Mouse (Mus musculus): Measurements from ENCODE around the gene Syngr2. TPM values are rescaled to one million over a fixed set of nuclear protein-coding genes. Genes with fewer than 3 reads are reported as not detected.
A peak's percentile ranks its signal among the peaks of the same experiment; 100 is the strongest.

The Syngr2 gene
- 30.4 and 32.9 TPM in 2 replicates for polyA plus RNA-seq (2014; fragmentation: Nextera tagmentation; extraction: Ambion mirVana)

DNA sequence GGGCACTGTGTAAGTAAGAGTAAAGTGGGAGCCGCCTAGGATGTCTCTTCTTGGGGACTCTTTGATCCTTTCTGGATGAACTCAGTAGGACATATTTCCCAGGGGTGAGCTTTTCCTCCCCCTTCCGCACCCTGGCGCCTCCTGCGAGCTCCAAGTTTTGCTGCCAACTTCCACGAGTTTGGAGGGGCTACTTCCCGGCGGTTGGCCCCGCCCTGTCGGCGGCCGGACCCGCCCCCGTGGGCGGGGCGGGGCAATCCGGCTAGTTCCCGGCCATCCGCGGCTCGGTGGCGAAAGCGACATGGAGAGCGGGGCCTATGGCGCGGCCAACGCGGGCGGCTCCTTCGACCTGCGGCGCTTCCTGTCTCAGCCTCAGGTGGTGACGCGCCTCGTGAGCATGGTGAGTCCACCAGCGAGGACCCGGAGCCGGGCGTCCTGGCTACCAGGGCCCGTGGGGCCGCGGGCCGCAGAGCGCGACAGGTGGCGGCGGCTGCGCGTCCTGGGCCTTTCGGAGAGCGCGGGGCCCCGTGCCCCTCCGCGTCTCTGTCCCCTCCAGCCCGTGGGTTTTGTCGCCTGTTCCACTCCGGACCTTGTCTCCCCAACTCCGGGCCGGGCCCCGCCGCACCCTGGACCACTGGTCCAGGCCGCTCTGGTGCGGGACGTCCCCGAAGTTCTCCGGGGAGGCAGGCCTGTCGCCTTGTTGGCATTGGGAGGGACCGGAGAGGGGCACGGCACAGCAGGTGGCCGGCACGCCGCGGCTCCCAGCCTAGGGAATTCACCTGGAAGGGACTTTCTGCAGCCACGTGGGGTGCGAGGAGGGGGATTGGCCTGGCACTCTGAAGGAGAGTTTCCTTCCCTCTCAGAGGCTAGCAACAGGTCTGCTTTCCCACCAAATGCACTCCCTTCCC, at the start of gene Syngr2, which contains the start of gene Gm20708:
Gene Syngr2 (plus strand): TSS at position 262 of the 905 bp plus-strand sequence.
Gene Gm20708 (plus strand): TSS at position 262 of the 905 bp plus-strand sequence.
- peak within 1 kb of the TSS; percentile 100 for H3K4me2 ChIP-seq (ENCODE audit: low read depth, low read length)
- ATAC-seq (replicated peaks; ENCODE audit: insufficient number of reproducible peaks, low FRiP score, low TSS enrichment, low read depth) (peak; percentile 25; the same call in 1 of the 2 replicates), DNase-seq (ENCODE audit: low spot score) (peak; percentile 84)
- no peaks in the 10 kb centered on the region for H3K27me3 ChIP-seq (ENCODE audit: control insufficient read depth, insufficient read depth, low read length)
- no peaks in the 10 kb centered on the region for H3K9me3 ChIP-seq (replicated peaks; ENCODE audit: control insufficient read depth, low read length)
- H3K27ac ChIP-seq (replicated peaks; ENCODE audit: low read depth, low read length) = no peak within 1 kb of the TSS
- H3K36me3 ChIP-seq (replicated peaks; ENCODE audit: control insufficient read depth, insufficient read depth, low read depth, low read length) = peaks cover 7% of the 10 kb centered on the region
- peak within 1 kb of the TSS; percentile 74 for H3K4me3 ChIP-seq (ENCODE audit: low read depth, low read length)
- H3K4me1 ChIP-seq (ENCODE audit: control insufficient read depth, insufficient read depth, low read length) = no peaks in the 10 kb centered on the region; the same call in 1 of the 2 replicates
- WGBS = under 1% methylated on average over 68 of the region's 75 CpGs
- peak within 1 kb of the TSS; percentile 60 for H3K9ac ChIP-seq (replicated peaks; ENCODE audit: low read length)

- 94% methylated on average over 26 of the region's 26 CpGs for WGBS
- Histone ChIP-seq H3K36me3 (replicated peaks; ENCODE audit: control insufficient read depth, insufficient read depth, low read depth, low read length) (peaks cover 24% of the 10 kb centered on the region), H3K4me1 (ENCODE audit: control insufficient read depth, insufficient read depth, low read length) (no peaks in the 10 kb centered on the region), H3K27ac (replicated peaks; ENCODE audit: low read depth, low read length) (no peak overlapping the region), H3K9me3 (replicated peaks; ENCODE audit: control insufficient read depth, low read length) (no peaks in the 10 kb centered on the region), H3K9ac (replicated peaks; ENCODE audit: low read length) (no peak overlapping the region), H3K27me3 (ENCODE audit: control insufficient read depth, insufficient read depth, low read length) (no peaks in the 10 kb centered on the region), H3K4me2 (ENCODE audit: low read depth, low read length) (no peak overlapping the region), H3K4me3 (ENCODE audit: low read depth, low read length) (no peak overlapping the region)
- DNase-seq (ENCODE audit: low spot score) (no peak), ATAC-seq (replicated peaks; ENCODE audit: insufficient number of reproducible peaks, low FRiP score, low TSS enrichment, low read depth) (no peak)
These were observed 48.9 kb upstream of the Syngr2 start for GRCm38 (mm10) chr11:117760374-117761119.

DNA sequence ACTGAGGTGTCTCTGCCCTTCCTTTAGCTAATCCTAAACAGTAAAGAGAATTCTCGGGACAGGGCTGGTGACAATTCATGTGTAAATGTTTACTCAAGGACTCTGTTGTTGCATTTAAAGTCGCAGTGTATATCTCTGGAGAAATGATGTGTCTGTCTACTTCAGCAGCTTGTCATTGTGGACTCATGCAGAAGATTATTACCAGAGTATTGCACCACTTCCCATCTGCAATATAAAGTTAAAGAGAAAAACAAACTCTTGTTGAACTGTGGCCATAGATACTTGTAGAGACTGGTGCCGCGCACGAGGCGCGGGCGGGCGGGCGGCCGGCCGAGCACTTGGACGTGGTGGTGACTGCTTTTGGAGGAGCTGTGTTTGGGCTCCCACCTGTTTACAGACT, 47.7 kb upstream of the Syngr2 start:
- no peak overlapping the region for H3K9ac ChIP-seq (replicated peaks; ENCODE audit: low read length)
- H3K27me3 ChIP-seq (ENCODE audit: control insufficient read depth, insufficient read depth, low read length) = no peaks in the 10 kb centered on the region
- H3K4me1 ChIP-seq (ENCODE audit: control insufficient read depth, insufficient read depth, low read length) = no peaks in the 10 kb centered on the region
- no peak overlapping the region for H3K4me2 ChIP-seq (ENCODE audit: low read depth, low read length)
- peaks cover 14% of the 10 kb centered on the region for H3K36me3 ChIP-seq (replicated peaks; ENCODE audit: control insufficient read depth, insufficient read depth, low read depth, low read length)
- H3K27ac ChIP-seq (replicated peaks; ENCODE audit: low read depth, low read length) = no peak overlapping the region
- ATAC-seq (replicated peaks; ENCODE audit: insufficient number of reproducible peaks, low FRiP score, low TSS enrichment, low read depth) (no peak), DNase-seq (ENCODE audit: low spot score) (no peak)
- WGBS = 92% methylated on average over 13 of the region's 13 CpGs
- H3K4me3 ChIP-seq (ENCODE audit: low read depth, low read length) = no peak overlapping the region
- no peaks in the 10 kb centered on the region for H3K9me3 ChIP-seq (replicated peaks; ENCODE audit: control insufficient read depth, low read length)

- H3K4me1 ChIP-seq (ENCODE audit: control insufficient read depth, insufficient read depth, low read length) = no peaks in the 10 kb centered on the region
- no peaks in the 10 kb centered on the region for H3K27me3 ChIP-seq (ENCODE audit: control insufficient read depth, insufficient read depth, low read length)
- no peak for ATAC-seq (replicated peaks; ENCODE audit: insufficient number of reproducible peaks, low FRiP score, low TSS enrichment, low read depth)
- peaks cover 14% of the 10 kb centered on the region for H3K36me3 ChIP-seq (replicated peaks; ENCODE audit: control insufficient read depth, insufficient read depth, low read depth, low read length)
- WGBS = 92% methylated on average over 12 of the region's 12 CpGs
- H3K9me3 ChIP-seq (replicated peaks; ENCODE audit: control insufficient read depth, low read length) = no peaks in the 10 kb centered on the region
- H3K9ac ChIP-seq (replicated peaks; ENCODE audit: low read length) = no peak overlapping the region
- H3K27ac ChIP-seq (replicated peaks; ENCODE audit: low read depth, low read length) = no peak overlapping the region
- H3K4me2 ChIP-seq (ENCODE audit: low read depth, low read length) = no peak overlapping the region
- DNase-seq (ENCODE audit: low spot score) = no peak
- no peak overlapping the region for H3K4me3 ChIP-seq (ENCODE audit: low read depth, low read length)
These were observed 47.2 kb upstream of the Syngr2 start for GRCm38 (mm10) chr11:117762246-117762645.

- DNase-seq (ENCODE audit: low spot score) = no peak
- H3K27me3 ChIP-seq (ENCODE audit: control insufficient read depth, insufficient read depth, low read length) = no peaks in the 10 kb centered on the region
- ATAC-seq (replicated peaks; ENCODE audit: insufficient number of reproducible peaks, low FRiP score, low TSS enrichment, low read depth) = no peak
- H3K36me3 ChIP-seq (replicated peaks; ENCODE audit: control insufficient read depth, insufficient read depth, low read depth, low read length) = peaks cover 10% of the 10 kb centered on the region
- no peak overlapping the region for H3K27ac ChIP-seq (replicated peaks; ENCODE audit: low read depth, low read length)
- 85% methylated on average over 9 of the region's 9 CpGs for WGBS
- H3K4me2 ChIP-seq (ENCODE audit: low read depth, low read length) = no peak overlapping the region
- H3K4me1 ChIP-seq (ENCODE audit: control insufficient read depth, insufficient read depth, low read length) = no peaks in the 10 kb centered on the region
- no peaks in the 10 kb centered on the region for H3K9me3 ChIP-seq (replicated peaks; ENCODE audit: control insufficient read depth, low read length)
- H3K9ac ChIP-seq (replicated peaks; ENCODE audit: low read length) = no peak overlapping the region
- H3K4me3 ChIP-seq (ENCODE audit: low read depth, low read length) = no peak overlapping the region
These were observed 45.1 kb upstream of the Syngr2 start for GRCm38 (mm10) chr11:117764319-117764718.

- 0 out of 2 replicates have a peak, but pooled peaks have one; percentile 26 for ATAC-seq (replicated peaks; ENCODE audit: insufficient number of reproducible peaks, low FRiP score, low TSS enrichment, low read depth)
- Histone ChIP-seq H3K9me3 (replicated peaks; ENCODE audit: control insufficient read depth, low read length) (no peaks in the 10 kb centered on the region), H3K27me3 (ENCODE audit: control insufficient read depth, insufficient read depth, low read length) (no peaks in the 10 kb centered on the region), H3K9ac (replicated peaks; ENCODE audit: low read length) (no peak overlapping the region), H3K27ac (replicated peaks; ENCODE audit: low read depth, low read length) (no peak overlapping the region), H3K4me1 (ENCODE audit: control insufficient read depth, insufficient read depth, low read length) (no peaks in the 10 kb centered on the region), H3K4me2 (ENCODE audit: low read depth, low read length) (no peak overlapping the region), H3K4me3 (ENCODE audit: low read depth, low read length) (no peak overlapping the region), H3K36me3 (replicated peaks; ENCODE audit: control insufficient read depth, insufficient read depth, low read depth, low read length) (peaks cover 5% of the 10 kb centered on the region)
- 88% methylated on average over 5 of the region's 5 CpGs for WGBS
- DNase-seq (ENCODE audit: low spot score) = no peak
These were observed 44.1 kb upstream of the Syngr2 start for GRCm38 (mm10) chr11:117765361-117765760.

DNA sequence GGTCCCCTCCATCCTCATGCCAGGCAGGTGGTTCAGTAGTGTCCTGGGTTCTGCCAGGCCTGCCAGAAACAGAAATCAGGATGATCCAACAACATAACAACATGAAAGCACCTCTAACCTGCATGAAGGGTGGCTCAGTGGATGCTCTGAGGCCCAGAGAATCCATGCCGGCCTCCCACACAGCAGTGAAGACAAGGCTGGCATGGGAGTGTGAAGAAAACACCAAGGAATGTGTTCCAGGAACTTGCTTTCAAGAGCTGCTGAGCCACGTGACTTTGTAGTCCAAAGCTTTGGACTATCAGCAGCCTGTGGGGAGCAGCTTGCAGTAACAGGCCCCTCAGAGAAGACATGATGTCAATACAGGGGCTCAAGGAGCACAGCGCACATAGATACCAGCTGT, 43.2 kb upstream of the Syngr2 start:
- Histone ChIP-seq H3K4me1 (ENCODE audit: control insufficient read depth, insufficient read depth, low read length) (no peaks in the 10 kb centered on the region), H3K27ac (replicated peaks; ENCODE audit: low read depth, low read length) (no peak overlapping the region), H3K4me2 (ENCODE audit: low read depth, low read length) (no peak overlapping the region), H3K9me3 (replicated peaks; ENCODE audit: control insufficient read depth, low read length) (no peaks in the 10 kb centered on the region), H3K36me3 (replicated peaks; ENCODE audit: control insufficient read depth, insufficient read depth, low read depth, low read length) (no peaks in the 10 kb centered on the region; the same call in none of the 2 replicates), H3K4me3 (ENCODE audit: low read depth, low read length) (no peak overlapping the region), H3K27me3 (ENCODE audit: control insufficient read depth, insufficient read depth, low read length) (no peaks in the 10 kb centered on the region), H3K9ac (replicated peaks; ENCODE audit: low read length) (no peak overlapping the region)
- ATAC-seq (replicated peaks; ENCODE audit: insufficient number of reproducible peaks, low FRiP score, low TSS enrichment, low read depth) = no peak
- DNase-seq (ENCODE audit: low spot score) = no peak
- 87% methylated on average over 3 of the region's 3 CpGs for WGBS

Data from embryonic facial prominence, embryonic 11.5 days (tissue).